Mouse (Mus musculus): ENCODE data around the gene Irgm2. TPM values are rescaled to one million over a fixed set of nuclear protein-coding genes. Genes with fewer than 3 reads are reported as not detected.

Gene Irgm2
- polyA plus RNA-seq, 1 experiment from 2014 or later: 3.6 TPM

- 3% methylated on average over 37 of the region's 37 CpGs for WGBS
These were observed 39.7 kb downstream of the Irgm2 start for GRCm38 (mm10) chr11:58238840-58239791.

GRCm38 (mm10) chr11:58247294-58247693 lies 47.9 kb downstream of the Irgm2 start:
- Histone ChIP-seq H3K9ac (ENCODE audit: low read depth, low read length) (no peak overlapping the region), H3K4me1 (ENCODE audit: control insufficient read depth, insufficient read depth, low read length) (no peaks in the 10 kb centered on the region), H3K36me3 (ENCODE audit: control insufficient read depth, insufficient read depth, low read length) (no peaks in the 10 kb centered on the region), H3K27ac (ENCODE audit: low read length) (no peak overlapping the region), H3K4me3 (ENCODE audit: low read length) (no peak overlapping the region), H3K9me3 (ENCODE audit: control insufficient read depth, low read length) (no peaks in the 10 kb centered on the region), H3K27me3 (replicated peaks; ENCODE audit: control insufficient read depth, insufficient read depth, low read length) (no peaks in the 10 kb centered on the region), H3K4me2 (ENCODE audit: low read depth, low read length) (no peak overlapping the region)
- no peak for ATAC-seq
- WGBS: 37% methylated on average over 4 of the region's 4 CpGs

More at GRCm38 (mm10) chr11:58238840-58239791, 39.7 kb downstream of the Irgm2 start:
- no peaks in the 10 kb centered on the region for H3K4me1 ChIP-seq (ENCODE audit: control insufficient read depth, insufficient read depth, low read length)
- H3K4me3 ChIP-seq (ENCODE audit: low read length): peak overlapping the region; percentile 48
- H3K27me3 ChIP-seq (replicated peaks; ENCODE audit: control insufficient read depth, insufficient read depth, low read length): no peaks in the 10 kb centered on the region
- H3K36me3 ChIP-seq (ENCODE audit: control insufficient read depth, insufficient read depth, low read length): no peaks in the 10 kb centered on the region
- peak overlapping the region; percentile 46; the same call in 1 of the 2 replicates for H3K9ac ChIP-seq (ENCODE audit: low read depth, low read length)
- ATAC-seq: peak; percentile 95
- no peak overlapping the region for H3K27ac ChIP-seq (ENCODE audit: low read length)
- H3K9me3 ChIP-seq (ENCODE audit: control insufficient read depth, low read length): no peaks in the 10 kb centered on the region
- peak overlapping the region; percentile 92 for H3K4me2 ChIP-seq (ENCODE audit: low read depth, low read length)

- Histone ChIP-seq H3K27me3 (replicated peaks; ENCODE audit: control insufficient read depth, insufficient read depth, low read length) (no peaks in the 10 kb centered on the region), H3K4me1 (ENCODE audit: control insufficient read depth, insufficient read depth, low read length) (no peaks in the 10 kb centered on the region), H3K9ac (ENCODE audit: low read depth, low read length) (no peak overlapping the region), H3K9me3 (ENCODE audit: control insufficient read depth, low read length) (no peaks in the 10 kb centered on the region), H3K4me2 (ENCODE audit: low read depth, low read length) (no peak overlapping the region), H3K36me3 (ENCODE audit: control insufficient read depth, insufficient read depth, low read length) (no peaks in the 10 kb centered on the region), H3K4me3 (ENCODE audit: low read length) (no peak overlapping the region), H3K27ac (ENCODE audit: low read length) (no peak overlapping the region)
- 63% methylated on average over 7 of the region's 7 CpGs for WGBS
- ATAC-seq: peak; percentile 38; the same call in 1 of the 2 replicates
These were observed 50.0 kb downstream of the Irgm2 start for GRCm38 (mm10) chr11:58249203-58249981.

GRCm38 (mm10) chr11:58250550-58250949 lies 51.1 kb downstream of the Irgm2 start:
- Histone ChIP-seq H3K4me1 (ENCODE audit: control insufficient read depth, insufficient read depth, low read length) (no peaks in the 10 kb centered on the region), H3K27me3 (replicated peaks; ENCODE audit: control insufficient read depth, insufficient read depth, low read length) (no peaks in the 10 kb centered on the region), H3K27ac (ENCODE audit: low read length) (no peak overlapping the region), H3K36me3 (ENCODE audit: control insufficient read depth, insufficient read depth, low read length) (no peaks in the 10 kb centered on the region), H3K9ac (ENCODE audit: low read depth, low read length) (no peak overlapping the region), H3K4me2 (ENCODE audit: low read depth, low read length) (no peak overlapping the region), H3K4me3 (ENCODE audit: low read length) (no peak overlapping the region), H3K9me3 (ENCODE audit: control insufficient read depth, low read length) (no peaks in the 10 kb centered on the region)
- 67% methylated on average over 5 of the region's 5 CpGs for WGBS
- no peak for ATAC-seq

GRCm38 (mm10) chr11:58254411-58254810 lies 55.0 kb downstream of the Irgm2 start:
- Histone ChIP-seq H3K27ac (ENCODE audit: low read length) (no peak overlapping the region), H3K9ac (ENCODE audit: low read depth, low read length) (no peak overlapping the region), H3K9me3 (ENCODE audit: control insufficient read depth, low read length) (no peaks in the 10 kb centered on the region), H3K36me3 (ENCODE audit: control insufficient read depth, insufficient read depth, low read length) (no peaks in the 10 kb centered on the region), H3K4me3 (ENCODE audit: low read length) (no peak overlapping the region), H3K4me2 (ENCODE audit: low read depth, low read length) (no peak overlapping the region), H3K27me3 (replicated peaks; ENCODE audit: control insufficient read depth, insufficient read depth, low read length) (no peaks in the 10 kb centered on the region), H3K4me1 (ENCODE audit: control insufficient read depth, insufficient read depth, low read length) (no peaks in the 10 kb centered on the region)
- 88% methylated on average over 3 of the region's 3 CpGs for WGBS
- no peak for ATAC-seq

- no peaks in the 10 kb centered on the region for H3K4me1 ChIP-seq (ENCODE audit: control insufficient read depth, insufficient read depth, low read length)
- ATAC-seq: no peak
- H3K27me3 ChIP-seq (replicated peaks; ENCODE audit: control insufficient read depth, insufficient read depth, low read length): no peaks in the 10 kb centered on the region
- WGBS: 85% methylated on average over 5 of the region's 5 CpGs
- no peak overlapping the region for H3K4me3 ChIP-seq (ENCODE audit: low read length)
- H3K27ac ChIP-seq (ENCODE audit: low read length): no peak overlapping the region
- no peak overlapping the region for H3K9ac ChIP-seq (ENCODE audit: low read depth, low read length)
- H3K4me2 ChIP-seq (ENCODE audit: low read depth, low read length): no peak overlapping the region
- no peaks in the 10 kb centered on the region for H3K36me3 ChIP-seq (ENCODE audit: control insufficient read depth, insufficient read depth, low read length)
- H3K9me3 ChIP-seq (ENCODE audit: control insufficient read depth, low read length): no peaks in the 10 kb centered on the region
These were observed 58.4 kb downstream of the Irgm2 start for GRCm38 (mm10) chr11:58257816-58258215.

GRCm38 (mm10) chr11:58260156-58260555 lies 60.7 kb downstream of the Irgm2 start:
- ATAC-seq: no peak
- Histone ChIP-seq H3K4me1 (ENCODE audit: control insufficient read depth, insufficient read depth, low read length) (no peaks in the 10 kb centered on the region), H3K27ac (ENCODE audit: low read length) (no peak overlapping the region), H3K9ac (ENCODE audit: low read depth, low read length) (no peak overlapping the region), H3K27me3 (replicated peaks; ENCODE audit: control insufficient read depth, insufficient read depth, low read length) (no peaks in the 10 kb centered on the region), H3K4me2 (ENCODE audit: low read depth, low read length) (no peak overlapping the region), H3K9me3 (ENCODE audit: control insufficient read depth, low read length) (no peaks in the 10 kb centered on the region), H3K36me3 (ENCODE audit: control insufficient read depth, insufficient read depth, low read length) (no peaks in the 10 kb centered on the region), H3K4me3 (ENCODE audit: low read length) (no peak overlapping the region)
- WGBS: 89% methylated on average over 4 of the region's 4 CpGs

- Histone ChIP-seq H3K4me1 (ENCODE audit: control insufficient read depth, insufficient read depth, low read length) (no peaks in the 10 kb centered on the region), H3K4me3 (ENCODE audit: low read length) (no peak overlapping the region), H3K9ac (ENCODE audit: low read depth, low read length) (no peak overlapping the region), H3K27me3 (replicated peaks; ENCODE audit: control insufficient read depth, insufficient read depth, low read length) (no peaks in the 10 kb centered on the region), H3K9me3 (ENCODE audit: control insufficient read depth, low read length) (no peaks in the 10 kb centered on the region), H3K4me2 (ENCODE audit: low read depth, low read length) (no peak overlapping the region), H3K27ac (ENCODE audit: low read length) (no peak overlapping the region), H3K36me3 (ENCODE audit: control insufficient read depth, insufficient read depth, low read length) (no peaks in the 10 kb centered on the region)
- no peak for ATAC-seq
- WGBS: 86% methylated on average over 4 of the region's 4 CpGs
These were observed 62.4 kb downstream of the Irgm2 start for GRCm38 (mm10) chr11:58261826-58262225.

GRCm38 (mm10) chr11:58262336-58262735 lies 62.9 kb downstream of the Irgm2 start:
- ATAC-seq: no peak
- H3K4me1 ChIP-seq (ENCODE audit: control insufficient read depth, insufficient read depth, low read length): no peaks in the 10 kb centered on the region
- no peaks in the 10 kb centered on the region for H3K9me3 ChIP-seq (ENCODE audit: control insufficient read depth, low read length)
- no peaks in the 10 kb centered on the region for H3K36me3 ChIP-seq (ENCODE audit: control insufficient read depth, insufficient read depth, low read length)
- 78% methylated on average over 3 of the region's 3 CpGs for WGBS
- H3K27me3 ChIP-seq (replicated peaks; ENCODE audit: control insufficient read depth, insufficient read depth, low read length): no peaks in the 10 kb centered on the region
- H3K4me2 ChIP-seq (ENCODE audit: low read depth, low read length): no peak overlapping the region
- no peak overlapping the region for H3K4me3 ChIP-seq (ENCODE audit: low read length)
- H3K27ac ChIP-seq (ENCODE audit: low read length): no peak overlapping the region
- H3K9ac ChIP-seq (ENCODE audit: low read depth, low read length): no peak overlapping the region

Data from intestine, embryonic 16.5 days (tissue).